Mouse (Mus musculus) forebrain, postnatal 0 days (tissue): ENCODE results near the gene Pde2a. TPM values are rescaled to one million over a fixed set of nuclear protein-coding genes. Genes with fewer than 3 reads are reported as not detected.

Experiments
- ATAC-seq: fragments of 200-750 bp; cut with Nextera tagmentation; 2 replicates; pipeline ENCODE4 v1.8.0; 2017; ENCODE audit warnings: mild to moderate bottlenecking, moderate library complexity
- DNase-seq: peaks from one replicate; pipeline ENCODE4 v3.0.0-alpha.2; 2015
- H3K27ac ChIP-seq: fragments of 300-500 bp; sonication (generic); 2 replicates; pipeline ENCODE4 v1.5.1; 2014; ENCODE audit warnings: low read depth, mild to moderate bottlenecking, antibody characterized with exemption, low read length, moderate library complexity, mixed read lengths
- H3K27me3 ChIP-seq: fragments of 300-500 bp; sonication (generic); 2 replicates; pipeline ENCODE4 v1.6.1; 2014; ENCODE audit warnings: mild to moderate bottlenecking, low read length, mixed read lengths; ENCODE audit not compliant: insufficient read depth
- H3K36me3 ChIP-seq: fragments of 300-500 bp; sonication (generic); 2 replicates; pipeline ENCODE4 v1.6.1; 2014; ENCODE audit warnings: mild to moderate bottlenecking, moderate library complexity; ENCODE audit not compliant: insufficient read depth
- H3K4me1 ChIP-seq: fragments of 300-500 bp; sonication (generic); 2 replicates; pipeline ENCODE4 v1.6.1; 2014; ENCODE audit warnings: antibody characterized with exemption; ENCODE audit not compliant: insufficient read depth
- H3K4me2 ChIP-seq: fragments of 300-500 bp; sonication (generic); 2 replicates; pipeline ENCODE4 v1.6.1; 2014; ENCODE audit warnings: low read depth, mild to moderate bottlenecking, moderate library complexity
- H3K4me3 ChIP-seq: fragments of 300-500 bp; sonication (generic); 2 replicates; pipeline ENCODE4 v1.5.1; 2014; ENCODE audit warnings: low read depth, low read length, mixed read lengths
- H3K9ac ChIP-seq: fragments of 300-500 bp; sonication (generic); 2 replicates; pipeline ENCODE4 v1.6.1; 2014; ENCODE audit warnings: mild to moderate bottlenecking
- H3K9me3 ChIP-seq: fragments of 300-500 bp; sonication (generic); 2 replicates; pipeline ENCODE4 v1.6.1; 2016; ENCODE audit warnings: low read length
- CTCF ChIP-seq: sonication (generic); IDR thresholded peaks from 2 replicates; pipeline ENCODE4 v1.5.1; 2016; ENCODE audit warnings: antibody characterized with exemption, control low read depth, low read depth
- WGBS: fragments of 180-500 bp; shearing (Covaris S2); extraction: QIAGEN DNeasy Blood & Tissue Kit; methylation state at CpG from one replicate; pipeline ENCODE4 v1.1.7; 2014; 5-methylcytosine and 5-hydroxymethylcytosine counted together
- polyA plus RNA-seq: library from polyadenylated mRNA; unstranded; fragments of >200 nt; fragmentation: Nextera tagmentation; extraction: Ambion mirVana; gene quantifications from 2 replicates; pipeline ENCODE4 v1.2.1, GENCODE M21; 2015
- total RNA-seq: library from RNA; depleted of rRNA; stranded (reverse); fragments of >200 nt; gene quantifications from 2 replicates; pipeline ENCODE4 v1.2.3, GENCODE M21; 2014

Pde2a gene
- total and polyA plus RNA-seq, 2 experiments from 2014 or later, result 72.4 to 94.2 TPM

GRCm38 (mm10) chr7:101504507-101504906 is 83.0 kb downstream of the Pde2a start:
- Histone ChIP-seq H3K27ac (no peak overlapping the region), H3K9ac (0 out of 2 replicates have a peak overlapping the region, but pooled peaks have one; percentile 14), H3K4me2 (peak overlapping the region; percentile 37), H3K4me1 (no peaks in the 10 kb centered on the region), H3K27me3 (no peaks in the 10 kb centered on the region), H3K36me3 (peaks cover 38% of the 10 kb centered on the region), H3K9me3 (no peaks in the 10 kb centered on the region), H3K4me3 (0 out of 2 replicates have a peak overlapping the region, but pooled peaks have one; percentile 6)
- ATAC-seq (peak; percentile 40; the same call in 1 of the 2 replicates), DNase-seq (no peak)
- no peak for TF ChIP-seq CTCF
- 13% methylated on average over 24 of the region's 24 CpGs for WGBS

- no peak overlapping the region for H3K27ac ChIP-seq
- DNase-seq (no peak), ATAC-seq (no peak)
- H3K36me3 ChIP-seq, result peaks cover 41% of the 10 kb centered on the region; the same call in 1 of the 2 replicates
- no peaks in the 10 kb centered on the region for H3K9me3 ChIP-seq
- no peak overlapping the region for H3K4me2 ChIP-seq
- no peak overlapping the region for H3K4me3 ChIP-seq
- TF ChIP-seq CTCF, result no peak
- H3K4me1 ChIP-seq, result no peaks in the 10 kb centered on the region
- H3K9ac ChIP-seq, result no peak overlapping the region
- WGBS, result 57% methylated on average over 2 of the region's 2 CpGs
- H3K27me3 ChIP-seq, result no peaks in the 10 kb centered on the region
Measured at GRCm38 (mm10) chr7:101509212-101509611, 87.7 kb downstream of the Pde2a start.

GRCm38 (mm10) chr7:101513655-101514054 is 92.2 kb downstream of the Pde2a start:
- no peak overlapping the region for H3K4me2 ChIP-seq
- H3K4me3 ChIP-seq, result no peak overlapping the region
- H3K36me3 ChIP-seq, result peaks cover 12% of the 10 kb centered on the region; the same call in 1 of the 2 replicates
- no peaks in the 10 kb centered on the region for H3K27me3 ChIP-seq
- no peaks in the 10 kb centered on the region for H3K9me3 ChIP-seq
- peak overlapping the region; percentile 86; the same call in 1 of the 2 replicates for H3K27ac ChIP-seq
- no peak overlapping the region for H3K9ac ChIP-seq
- 21% methylated on average over 7 of the region's 7 CpGs for WGBS
- DNase-seq (peak; percentile 57), ATAC-seq (peak; percentile 18; the same call in 1 of the 2 replicates)
- peaks cover 5% of the 10 kb centered on the region; the same call in 1 of the 2 replicates for H3K4me1 ChIP-seq
- peak; percentile 17; the same call in 1 of the 2 replicates for TF ChIP-seq CTCF

- Histone ChIP-seq H3K27me3 (no peaks in the 10 kb centered on the region), H3K4me2 (no peak overlapping the region), H3K4me1 (peaks cover 5% of the 10 kb centered on the region; the same call in 1 of the 2 replicates), H3K9ac (no peak overlapping the region), H3K36me3 (peaks cover 10% of the 10 kb centered on the region; the same call in 1 of the 2 replicates), H3K9me3 (no peaks in the 10 kb centered on the region), H3K27ac (peak overlapping the region; percentile 86), H3K4me3 (no peak overlapping the region)
- WGBS, result 70% methylated on average over 6 of the region's 6 CpGs
- DNase-seq, result no peak
- peak; percentile 42 for ATAC-seq
- TF ChIP-seq CTCF, result no peak
Measured at GRCm38 (mm10) chr7:101514768-101515167, 93.3 kb downstream of the Pde2a start.

- no peak for TF ChIP-seq CTCF
- Histone ChIP-seq H3K36me3 (0 out of 2 replicates have a peak, but pooled peaks cover 5% of the 10 kb centered on the region), H3K4me3 (no peak overlapping the region), H3K27me3 (no peaks in the 10 kb centered on the region), H3K9me3 (no peaks in the 10 kb centered on the region), H3K4me1 (peaks cover 5% of the 10 kb centered on the region; the same call in 1 of the 2 replicates), H3K9ac (no peak overlapping the region), H3K27ac (peak overlapping the region; percentile 86), H3K4me2 (no peak overlapping the region)
- DNase-seq, result peak; percentile 53
- peak; percentile 45; the same call in 1 of the 2 replicates for ATAC-seq
- WGBS, result 40% methylated on average over 6 of the region's 6 CpGs
Measured at GRCm38 (mm10) chr7:101515295-101515694, 93.8 kb downstream of the Pde2a start.

- H3K27me3 ChIP-seq, result no peaks in the 10 kb centered on the region
- H3K9ac ChIP-seq, result no peak overlapping the region
- 64% methylated on average over 6 of the region's 6 CpGs for WGBS
- no peak overlapping the region for H3K4me3 ChIP-seq
- peaks cover 5% of the 10 kb centered on the region; the same call in 1 of the 2 replicates for H3K4me1 ChIP-seq
- no peak for DNase-seq
- H3K27ac ChIP-seq, result no peak overlapping the region; the same call in 1 of the 2 replicates
- TF ChIP-seq CTCF, result peak; percentile 20; the same call in 1 of the 2 replicates
- no peaks in the 10 kb centered on the region for H3K9me3 ChIP-seq
- H3K4me2 ChIP-seq, result no peak overlapping the region
- 0 out of 2 replicates have a peak, but pooled peaks cover 3% of the 10 kb centered on the region for H3K36me3 ChIP-seq
- no peak for ATAC-seq
Measured at GRCm38 (mm10) chr7:101516460-101516859, 95.0 kb downstream of the Pde2a start.

- no peak for TF ChIP-seq CTCF
- Histone ChIP-seq H3K4me2 (no peak overlapping the region), H3K27me3 (no peaks in the 10 kb centered on the region), H3K36me3 (no peaks in the 10 kb centered on the region), H3K4me1 (no peaks in the 10 kb centered on the region), H3K4me3 (no peak overlapping the region), H3K27ac (peak overlapping the region; percentile 64; the same call in 1 of the 2 replicates), H3K9ac (no peak overlapping the region), H3K9me3 (no peaks in the 10 kb centered on the region)
- ATAC-seq (peak; percentile 34), DNase-seq (no peak)
- 68% methylated on average over 1 of the region's 1 CpGs for WGBS
Measured at GRCm38 (mm10) chr7:101521696-101522095, 100.2 kb downstream of the Pde2a start.
